In the genomic region with DNA sequence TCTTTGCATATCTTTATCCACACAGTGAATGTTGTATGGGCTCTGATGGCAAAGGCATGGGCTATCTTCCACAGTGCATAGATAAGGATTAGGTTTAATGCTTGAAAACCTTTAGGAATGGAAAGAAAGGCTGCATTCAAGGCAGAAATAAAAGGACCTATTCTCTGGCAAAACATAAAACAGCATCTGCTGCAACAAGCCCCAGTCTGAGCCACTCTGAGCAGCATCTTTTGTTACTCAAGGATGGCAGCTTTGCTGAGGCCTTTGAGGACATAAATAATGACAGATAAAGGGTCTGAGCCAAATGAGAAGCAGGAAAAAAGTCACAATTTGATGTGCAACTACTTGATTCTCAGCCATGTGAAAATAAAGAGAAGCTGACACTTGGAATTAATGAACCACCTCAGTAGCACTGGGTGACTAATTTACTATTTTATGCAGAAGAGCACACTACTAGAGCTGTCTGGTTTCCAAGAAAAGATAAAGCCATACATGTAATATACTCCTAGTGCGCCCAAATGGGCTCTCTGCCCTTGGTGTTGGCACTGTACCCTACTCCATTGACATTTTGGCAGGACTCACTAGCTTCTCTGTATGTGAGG, we compare ENCODE assay signal across 10 mouse cellular contexts.
DNase-seq lines count a peak whose midpoint lies in the region; ATAC-seq lines count a peak whose summit lies in the region.
"Had no signal": no experiment of that assay in that cellular context is flagged by ENCODE, and none has a peak within 500 bp of the region (broad histone marks: within the 10 kb centered on the region; RNA-seq: fewer than 3 reads in every experiment).

No protein-coding gene starts in this region.

- DNase-seq in heart, adult 8-10 months (ENCODE audit: low spot score) = peak; percentile 1
- DNase-seq in heart, postnatal 25 days (ENCODE audit: low spot score) = no peak
- DNase-seq in cerebellum, postnatal 14 days = peak; percentile 89 to 95
- DNase-seq in hindbrain, embryonic 11.5 days (ENCODE audit: low spot score) = peak; percentile 8
- no peak for DNase-seq in ovary, postnatal 36 days (ENCODE audit: low spot score)
- DNase-seq in spleen, postnatal 14 days (ENCODE audit: low spot score in 2 of 2) = no peak
- DNase-seq: gastrocnemius, adult 2 months; lung, postnatal 14 days had no signal

- no peaks in the 10 kb centered on the region for H3K9me3 ChIP-seq in hindbrain, embryonic 11.5 days (ENCODE audit: control insufficient read depth, low read length)
- H3K9me3 ChIP-seq in midbrain, embryonic 13.5 days = no peaks in the 10 kb centered on the region

- 56% methylated on average over 1 of the region's 1 CpGs for WGBS in hindbrain, embryonic 11.5 days
- 20% methylated on average over 1 of the region's 1 CpGs for WGBS in midbrain, embryonic 13.5 days

- no peaks in the 10 kb centered on the region for H3K27me3 ChIP-seq in hindbrain, embryonic 11.5 days (ENCODE audit: control insufficient read depth, insufficient read depth, low read length)
- H3K27me3 ChIP-seq in midbrain, embryonic 13.5 days = no peaks in the 10 kb centered on the region

- no peak overlapping the region for H3K4me3 ChIP-seq in hindbrain, embryonic 11.5 days (ENCODE audit: low read depth, low read length)
- no peak overlapping the region for H3K4me3 ChIP-seq in midbrain, embryonic 13.5 days (replicated peaks)
- H3K4me3 ChIP-seq: gastrocnemius, adult 2 months had no signal

- no peak overlapping the region; the same call in 1 of the 2 replicates for H3K27ac ChIP-seq in hindbrain, embryonic 11.5 days (ENCODE audit: low read depth, low read length)
- H3K27ac ChIP-seq in midbrain, embryonic 13.5 days = peak overlapping the region; percentile 36; the same call in 1 of the 2 replicates
- H3K27ac ChIP-seq: gastrocnemius, adult 2 months had no signal

- H3K9ac ChIP-seq in hindbrain, embryonic 11.5 days (ENCODE audit: low read depth, low read length) = no peak overlapping the region
- H3K9ac ChIP-seq in midbrain, embryonic 13.5 days (replicated peaks) = no peak overlapping the region

- ATAC-seq in hindbrain, embryonic 11.5 days (ENCODE audit: low FRiP score) = peak; percentile 83
- peak; percentile 98 for ATAC-seq in midbrain, embryonic 13.5 days
- ATAC-seq in megakaryocyte-erythroid progenitor cell, adult 5-6 weeks (replicated peaks; ENCODE audit: low FRiP score, low TSS enrichment, poor library complexity, severe bottlenecking) = no peak

- intact Hi-C loops in heart, postnatal 25 days (cut with DNase I) = no loop called here

- no peak overlapping the region for H3K4me2 ChIP-seq in hindbrain, embryonic 11.5 days (replicated peaks; ENCODE audit: low read depth, low read length)
- no peak overlapping the region for H3K4me2 ChIP-seq in midbrain, embryonic 13.5 days (replicated peaks)

- no peaks in the 10 kb centered on the region for H3K4me1 ChIP-seq in hindbrain, embryonic 11.5 days (replicated peaks; ENCODE audit: control insufficient read depth, insufficient read depth, low read length)
- peaks cover 8% of the 10 kb centered on the region; the same call in 1 of the 2 replicates for H3K4me1 ChIP-seq in midbrain, embryonic 13.5 days (replicated peaks)

- no peaks in the 10 kb centered on the region for H3K36me3 ChIP-seq in hindbrain, embryonic 11.5 days (ENCODE audit: control insufficient read depth, insufficient read depth, low read length)
- H3K36me3 ChIP-seq in midbrain, embryonic 13.5 days = no peaks in the 10 kb centered on the region

Comparison
In these comparisons a context has a peak if more than half of its experiments do, and no peak if none do; other contexts are left out.
1. DNase-seq: peak in heart, adult 8-10 months (single experiment), cerebellum, postnatal 14 days (2 of 2) and hindbrain, embryonic 11.5 days (single experiment); none in heart, postnatal 25 days (single experiment), ovary, postnatal 36 days (single experiment) and spleen, postnatal 14 days (0 of 2).